Mouse (Mus musculus) neutrophil, adult 5-6 weeks (primary cell): ENCODE measurements around the gene Tedc1. TPM values are rescaled to one million over a fixed set of nuclear protein-coding genes. Genes with fewer than 3 reads are reported as not detected.

ENCODE experiments used
- total RNA-seq: library from RNA; stranded (forward); fragments of 200-1000 nt; gene quantifications from 2 replicates; pipeline ENCODE4 v1.2.3, GENCODE M21; 2017

Tedc1 gene
- total RNA-seq, 1 experiment from 2014 or later = 3.8 TPM

Other genes starting within 250 kb of the Tedc1 start
- gene Jag2, start 226.6 kb upstream of the Tedc1 start, total RNA-seq = 0.70 and 0.86 TPM in 2 replicates
- 4.2 and 4.7 TPM in 2 replicates for gene Nudt14, start 214.3 kb upstream of the Tedc1 start, total RNA-seq
- gene Btbd6, start 179.9 kb upstream of the Tedc1 start, total RNA-seq = 6.1 and 7.2 TPM in 2 replicates
- gene Brf1, start 155.7 kb upstream of the Tedc1 start, total RNA-seq = 104 and 124 TPM in 2 replicates
- gene Pacs2, start 141.9 kb upstream of the Tedc1 start, total RNA-seq = 17.2 and 23.0 TPM in 2 replicates
- gene Tex22, start 81.9 kb upstream of the Tedc1 start, total RNA-seq = 0.81 and 2.5 TPM in 2 replicates
- 12.8 and 17.7 TPM in 2 replicates for gene Mta1, start 58.1 kb upstream of the Tedc1 start, total RNA-seq
- gene Crip2, start 16.2 kb upstream of the Tedc1 start, total RNA-seq = 0.70 and 1.2 TPM in 2 replicates
- gene Crip1, start 10.1 kb upstream of the Tedc1 start, total RNA-seq = 361 and 448 TPM in 2 replicates
- gene Tmem121, start 29.5 kb downstream of the Tedc1 start, total RNA-seq = not detected in 2 replicates